Mouse (Mus musculus) erythroblast, embryonic 14.5 days (primary cell): ENCODE measurements around the gene Fntb.

Experiments used
- GATA1 ChIP-seq: IDR thresholded peaks from 2 replicates; pipeline ENCODE4 v1.6.1; 2012; ENCODE audit warnings: low read length, inconsistent platforms, mixed read lengths
- TAL1 ChIP-seq: IDR thresholded peaks from 3 replicates; pipeline ENCODE4 v1.6.1; 2012; ENCODE audit warnings: low read length, inconsistent platforms, mixed read lengths

- TF ChIP-seq TAL1, result no peak
- TF ChIP-seq GATA1, result no peak
Observed at GRCm38 (mm10) chr12:76820615-76821014, 55.2 kb downstream of the Fntb start.
